Mouse (Mus musculus) urinary bladder, adult 18-20 months (tissue): ENCODE data around the gene Olfr642.

Experiments
- DNase-seq, 2 experiments: peaks; one replicate each; pipeline ENCODE4 v3.0.0; 2022; ENCODE audit warnings: low spot score in 2 of 2, mixed read lengths in 2 of 2

Gene Olfr642

GRCm38 (mm10) chr7:104052566-104052965, at the start of gene Olfr642:
Olfr642 (minus strand) TSS chr7:104052666.
- DNase-seq: no peak

GRCm38 (mm10) chr7:104085365-104085764, 32.9 kb upstream of the Olfr642 start, which contains the start of gene Olfr645:
Olfr645 (minus strand) TSS chr7:104085465.
- DNase-seq: no peak

GRCm38 (mm10) chr7:104071769-104072168, 19.3 kb upstream of the Olfr642 start, which contains the start of gene Olfr644:
Olfr644 (minus strand) TSS chr7:104071869.
- no peak for DNase-seq

- DNase-seq: no peak
Observed at GRCm38 (mm10) chr7:104061345-104061744, 8.9 kb upstream of the Olfr642 start, which contains the start of gene 4930516K23Rik. 4930516K23Rik (minus strand) TSS chr7:104061445.

GRCm38 (mm10) chr7:104059215-104059614, 6.7 kb upstream of the Olfr642 start:
- DNase-seq: no peak

- DNase-seq: no peak
Observed at GRCm38 (mm10) chr7:104050745-104051144, 1.7 kb downstream of the Olfr642 start.

- DNase-seq: no peak
Observed at GRCm38 (mm10) chr7:104035145-104035544, 17.3 kb downstream of the Olfr642 start, which contains the start of gene Olfr641. Olfr641 (plus strand) TSS chr7:104035445.

- DNase-seq: no peak
Observed at GRCm38 (mm10) chr7:104026978-104027377, 25.5 kb downstream of the Olfr642 start.

- DNase-seq: no peak
Observed at GRCm38 (mm10) chr7:104025473-104025872, 27.0 kb downstream of the Olfr642 start, which contains the start of gene Olfr640. Olfr640 (minus strand) TSS chr7:104025573.

- DNase-seq: no peak
Observed at GRCm38 (mm10) chr7:104021651-104022050, 30.8 kb downstream of the Olfr642 start.

GRCm38 (mm10) chr7:104018953-104019352, 33.5 kb downstream of the Olfr642 start:
- DNase-seq: no peak

GRCm38 (mm10) chr7:104017203-104017602, 35.3 kb downstream of the Olfr642 start, which contains the start of gene Olfr639:
Olfr639 (minus strand) TSS chr7:104017303.
- DNase-seq: no peak

- no peak for DNase-seq
Observed at GRCm38 (mm10) chr7:103999124-103999523, 53.3 kb downstream of the Olfr642 start.

GRCm38 (mm10) chr7:103998446-103998845, 54.0 kb downstream of the Olfr642 start, which contains the start of gene Olfr638:
Olfr638 (plus strand) TSS chr7:103998746.
- DNase-seq: no peak
